Mouse (Mus musculus): ENCODE data around the gene Rab3b. TPM values are rescaled to one million over a fixed set of nuclear protein-coding genes. Genes with fewer than 3 reads are reported as not detected.
A peak's percentile ranks its signal among the peaks of the same experiment; 100 is the strongest.

Rab3b gene
- polyA plus RNA-seq, 1 experiment from 2014 or later = 11.7 TPM

DNA sequence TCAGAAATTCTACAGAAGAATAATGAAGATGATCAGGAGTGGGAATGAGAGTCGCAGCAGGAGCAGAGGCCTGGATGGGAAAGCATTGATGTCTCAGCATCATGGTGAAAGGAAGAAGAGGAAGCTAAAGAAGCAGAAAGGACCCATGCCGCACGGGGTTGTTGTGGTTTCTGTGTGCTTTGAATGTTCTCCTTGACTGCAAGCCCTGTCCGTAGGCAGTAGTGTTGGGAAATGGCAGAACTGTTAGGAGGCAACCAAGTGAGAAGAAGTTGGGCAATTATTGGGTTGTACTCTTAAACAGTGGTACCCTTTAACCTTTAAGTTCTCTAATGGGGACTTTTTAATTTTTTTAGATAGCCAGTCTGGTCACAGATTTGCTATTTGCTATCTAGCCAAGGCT, 56.0 kb downstream of the Rab3b start:
- no peak overlapping the region for H3K9ac ChIP-seq
- H3K36me3 ChIP-seq = no peaks in the 10 kb centered on the region
- no peaks in the 10 kb centered on the region for H3K27me3 ChIP-seq (replicated peaks)
- H3K4me3 ChIP-seq (replicated peaks) = no peak overlapping the region
- H3K4me2 ChIP-seq (replicated peaks) = no peak overlapping the region
- H3K9me3 ChIP-seq = no peaks in the 10 kb centered on the region
- H3K27ac ChIP-seq = no peak overlapping the region
- 89% methylated on average over 4 of the region's 4 CpGs for WGBS
- ATAC-seq = no peak
- H3K4me1 ChIP-seq (replicated peaks) = no peaks in the 10 kb centered on the region

DNA sequence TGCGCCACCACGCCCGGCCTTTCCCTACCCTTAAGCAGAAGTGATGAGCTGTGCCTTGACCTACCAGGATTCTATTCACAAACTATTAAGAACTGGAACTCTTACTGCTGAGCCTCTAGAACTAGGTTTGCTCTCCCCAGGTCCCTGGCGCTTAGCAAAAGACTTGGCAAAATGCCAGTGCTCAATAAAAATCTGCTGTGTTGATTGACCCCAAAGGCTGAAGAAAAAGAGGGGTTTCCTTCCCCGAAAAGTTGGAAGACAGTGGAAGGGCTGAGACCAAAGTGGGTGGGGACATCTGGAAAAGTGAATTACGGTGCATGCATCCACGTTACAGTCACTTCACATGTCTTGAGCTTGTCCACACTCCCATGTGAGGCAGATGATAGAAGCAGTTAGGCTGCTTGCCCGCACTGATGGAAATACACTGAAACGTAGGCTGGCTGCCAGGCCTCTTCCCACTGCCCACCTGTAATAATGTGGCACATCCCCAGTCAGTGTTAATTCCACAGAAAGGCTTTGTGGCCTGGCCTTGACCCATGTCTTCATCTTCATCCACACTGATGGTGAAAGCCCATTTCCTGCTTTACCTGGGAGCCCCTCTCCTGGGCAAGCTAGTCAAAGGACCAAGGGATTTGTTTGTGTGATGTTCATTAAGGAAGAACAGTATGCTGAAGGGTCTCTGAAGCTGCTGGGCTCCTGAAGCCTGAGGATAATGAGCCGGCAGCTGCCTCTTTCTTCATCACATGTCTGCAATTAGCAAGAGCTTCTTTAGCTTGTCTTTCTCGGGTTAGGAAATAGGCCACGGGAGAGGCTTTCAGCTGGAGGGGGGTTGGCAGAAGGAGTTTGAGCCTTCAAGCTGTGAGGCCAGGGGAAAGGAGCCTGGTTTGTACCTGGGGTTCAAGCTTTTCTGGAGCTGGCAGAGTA, 59.2 kb downstream of the Rab3b start:
- H3K4me1 ChIP-seq (replicated peaks) = no peaks in the 10 kb centered on the region
- H3K27me3 ChIP-seq (replicated peaks) = no peaks in the 10 kb centered on the region
- H3K36me3 ChIP-seq = no peaks in the 10 kb centered on the region
- H3K9me3 ChIP-seq = no peaks in the 10 kb centered on the region
- H3K9ac ChIP-seq = no peak overlapping the region
- no peak overlapping the region for H3K27ac ChIP-seq
- no peak for ATAC-seq
- no peak overlapping the region for H3K4me3 ChIP-seq (replicated peaks)
- 70% methylated on average over 12 of the region's 12 CpGs for WGBS
- no peak overlapping the region for H3K4me2 ChIP-seq (replicated peaks)

DNA sequence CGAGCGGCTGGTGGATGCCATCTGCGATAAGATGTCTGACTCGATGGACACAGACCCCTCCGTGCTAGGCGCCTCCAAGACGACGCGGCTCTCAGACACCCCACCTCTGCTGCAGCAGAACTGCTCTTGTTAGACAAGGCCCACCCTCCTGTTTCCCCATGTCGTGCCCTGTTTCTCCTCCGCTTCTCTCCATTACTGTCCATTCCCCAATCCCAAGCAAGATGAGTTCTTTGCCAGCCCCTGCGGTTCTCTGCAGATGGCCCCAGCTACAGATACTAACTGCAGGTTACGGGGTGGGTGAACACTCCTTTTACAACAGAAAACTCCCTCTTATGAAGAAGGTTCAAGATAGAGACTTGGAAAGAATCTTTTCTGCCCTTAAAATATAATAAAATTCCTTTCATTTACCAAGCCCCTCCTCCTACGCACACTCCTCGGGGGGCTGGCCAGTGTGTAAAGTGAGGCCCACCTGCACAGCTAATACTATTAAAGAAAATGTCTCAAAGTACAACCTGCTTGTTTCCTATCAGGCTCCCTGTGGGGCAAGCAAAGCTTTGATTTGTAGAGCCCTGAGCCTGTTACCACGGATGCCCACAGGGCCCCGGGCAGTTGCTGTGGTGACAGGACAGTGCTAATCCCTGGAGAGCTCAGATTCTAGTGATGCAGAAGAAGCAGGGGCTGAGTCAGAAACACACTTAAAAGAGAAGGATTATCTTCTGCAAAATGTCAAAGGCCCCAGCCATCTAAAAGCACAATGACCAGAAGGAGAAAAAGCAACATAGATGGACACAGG, 62.0 kb downstream of the Rab3b start:
- H3K4me3 ChIP-seq (replicated peaks) = no peak overlapping the region
- no peak overlapping the region for H3K4me2 ChIP-seq (replicated peaks)
- no peaks in the 10 kb centered on the region for H3K4me1 ChIP-seq (replicated peaks)
- no peak for ATAC-seq
- 82% methylated on average over 17 of the region's 17 CpGs for WGBS
- no peak overlapping the region for H3K9ac ChIP-seq
- H3K27me3 ChIP-seq (replicated peaks) = no peaks in the 10 kb centered on the region
- no peaks in the 10 kb centered on the region for H3K9me3 ChIP-seq
- no peaks in the 10 kb centered on the region for H3K36me3 ChIP-seq
- no peak overlapping the region for H3K27ac ChIP-seq

DNA sequence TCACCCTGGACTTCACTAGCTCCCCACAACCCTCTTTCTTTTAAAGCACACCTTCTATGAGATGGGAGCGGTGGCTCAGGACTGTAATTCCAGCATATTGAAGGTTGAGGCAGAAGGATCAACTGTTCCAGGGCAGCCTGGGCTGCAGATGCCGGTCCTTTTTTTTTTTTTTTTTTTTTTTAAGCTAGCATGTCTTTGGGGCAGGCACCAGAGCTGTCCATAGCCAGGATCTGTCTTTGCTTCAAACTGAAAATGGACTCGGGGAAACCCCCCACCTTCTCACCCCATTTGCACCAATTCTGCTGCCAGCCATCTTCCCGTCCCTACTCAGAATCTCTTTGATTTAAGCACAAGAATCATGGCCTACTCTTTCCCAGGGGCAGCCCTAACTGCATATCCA, 63.3 kb downstream of the Rab3b start:
- Histone ChIP-seq H3K4me3 (replicated peaks) (no peak overlapping the region), H3K4me2 (replicated peaks) (no peak overlapping the region), H3K9me3 (no peaks in the 10 kb centered on the region), H3K4me1 (replicated peaks) (no peaks in the 10 kb centered on the region), H3K27ac (no peak overlapping the region), H3K36me3 (no peaks in the 10 kb centered on the region), H3K27me3 (replicated peaks) (no peaks in the 10 kb centered on the region), H3K9ac (no peak overlapping the region)
- ATAC-seq = no peak
- WGBS = 81% methylated on average over 4 of the region's 4 CpGs

DNA sequence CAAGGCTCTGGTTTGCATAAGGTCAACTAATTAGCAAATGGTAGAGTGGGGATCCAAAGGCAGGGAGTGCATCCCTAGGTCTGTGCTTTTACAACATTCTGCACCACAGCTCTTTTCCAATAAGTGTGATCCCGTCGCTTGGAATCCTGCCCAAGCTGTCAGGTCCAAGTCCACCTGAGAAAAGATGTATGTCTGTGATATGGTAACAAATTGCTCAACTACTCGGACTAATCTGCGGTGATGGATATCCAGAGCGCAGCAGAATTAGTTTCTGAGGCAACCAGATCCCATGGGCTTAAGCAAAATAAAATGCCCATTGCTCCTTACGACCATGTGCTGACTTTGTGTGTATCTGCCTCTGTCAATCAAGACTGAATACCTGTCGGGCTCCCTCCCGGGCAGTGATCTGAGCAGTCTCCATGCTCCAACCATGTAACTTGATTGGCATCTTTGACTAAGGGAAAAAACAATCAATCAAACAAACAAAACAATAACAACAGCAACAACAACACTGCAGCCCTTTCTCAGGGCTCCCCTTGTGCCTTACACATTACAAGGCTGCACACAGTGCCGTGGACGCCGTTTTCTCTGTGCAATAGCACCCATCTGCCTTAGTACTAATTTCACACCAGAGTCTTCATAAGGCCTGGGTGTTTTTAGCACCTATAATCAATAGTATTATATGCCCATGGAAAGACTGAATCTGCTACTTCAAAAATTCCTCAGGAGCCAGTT, 64.3 kb downstream of the Rab3b start:
- no peak overlapping the region for H3K4me2 ChIP-seq (replicated peaks)
- no peaks in the 10 kb centered on the region for H3K4me1 ChIP-seq (replicated peaks)
- no peaks in the 10 kb centered on the region for H3K36me3 ChIP-seq
- no peak overlapping the region for H3K9ac ChIP-seq
- H3K27me3 ChIP-seq (replicated peaks) = no peaks in the 10 kb centered on the region
- 74% methylated on average over 11 of the region's 11 CpGs for WGBS
- no peaks in the 10 kb centered on the region for H3K9me3 ChIP-seq
- H3K4me3 ChIP-seq (replicated peaks) = no peak overlapping the region
- no peak overlapping the region for H3K27ac ChIP-seq
- ATAC-seq = peak; percentile 31; the same call in 1 of the 2 replicates

DNA sequence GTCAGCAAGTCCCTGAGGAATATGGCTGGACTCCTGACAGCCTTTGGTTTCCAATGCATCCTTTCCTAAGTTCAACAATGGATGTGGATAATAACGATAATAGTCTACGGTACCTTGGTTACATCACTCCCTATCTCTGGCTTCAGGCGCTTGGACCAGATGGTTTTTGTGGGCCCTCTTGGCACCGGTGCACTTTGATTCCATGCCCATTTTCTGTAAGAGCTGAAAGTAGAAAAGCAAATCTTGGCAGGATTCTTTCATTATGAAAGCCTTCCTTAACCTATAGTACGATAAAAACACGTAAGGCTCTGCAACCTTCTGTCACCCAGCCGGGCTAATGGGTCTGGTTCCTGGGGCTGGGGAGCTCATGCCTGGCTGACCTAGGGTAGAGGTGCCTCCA, 70.3 kb downstream of the Rab3b start:
- Histone ChIP-seq H3K9ac (no peak overlapping the region), H3K36me3 (no peaks in the 10 kb centered on the region), H3K4me1 (replicated peaks) (no peaks in the 10 kb centered on the region), H3K27ac (no peak overlapping the region), H3K27me3 (replicated peaks) (0 out of 2 replicates have a peak, but pooled peaks cover 2% of the 10 kb centered on the region), H3K4me2 (replicated peaks) (no peak overlapping the region), H3K9me3 (no peaks in the 10 kb centered on the region), H3K4me3 (replicated peaks) (no peak overlapping the region)
- WGBS = 89% methylated on average over 7 of the region's 7 CpGs
- ATAC-seq = no peak

DNA sequence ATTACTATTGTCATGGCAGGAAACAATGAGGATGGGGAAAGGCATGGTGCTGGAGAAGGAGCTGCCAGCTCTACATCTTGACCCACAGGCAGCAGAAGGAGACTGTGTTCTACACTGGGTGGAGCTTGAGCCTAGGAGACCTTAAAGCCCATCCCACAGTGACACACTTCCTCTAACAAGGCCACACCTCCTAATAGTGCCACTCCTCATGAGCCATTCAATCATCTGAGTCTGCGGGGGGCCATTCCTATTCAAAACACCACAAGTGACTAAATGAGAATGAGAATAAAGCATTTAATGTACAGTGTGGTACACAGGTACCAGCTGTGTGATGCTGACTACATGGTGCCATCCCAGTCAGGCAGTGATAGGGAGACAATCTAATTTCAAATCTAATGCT, 71.3 kb downstream of the Rab3b start:
- Histone ChIP-seq H3K4me2 (replicated peaks) (no peak overlapping the region), H3K27me3 (replicated peaks) (0 out of 2 replicates have a peak, but pooled peaks cover 2% of the 10 kb centered on the region), H3K4me3 (replicated peaks) (no peak overlapping the region), H3K36me3 (no peaks in the 10 kb centered on the region), H3K9me3 (no peaks in the 10 kb centered on the region), H3K4me1 (replicated peaks) (no peaks in the 10 kb centered on the region), H3K9ac (no peak overlapping the region), H3K27ac (no peak overlapping the region)
- 90% methylated on average over 1 of the region's 1 CpGs for WGBS
- ATAC-seq = no peak

DNA sequence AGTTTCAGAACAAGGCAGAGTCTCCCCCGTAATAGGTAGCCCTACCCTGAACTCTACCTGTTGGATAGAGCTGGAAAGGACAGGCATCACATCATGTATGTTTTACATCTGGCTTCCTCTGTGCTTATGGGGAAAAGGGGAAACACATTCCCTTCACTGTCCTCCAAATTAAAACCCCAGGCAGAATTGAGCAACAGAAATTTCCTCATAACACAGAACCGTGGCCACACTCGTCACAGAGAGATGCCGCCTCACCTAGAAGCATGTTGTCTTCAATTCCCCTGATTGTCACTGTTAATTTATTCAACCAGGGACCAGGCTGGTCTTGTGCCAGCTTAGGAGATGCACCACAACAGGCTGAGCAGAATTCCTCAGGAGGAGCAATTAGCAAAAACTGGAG, 72.8 kb downstream of the Rab3b start:
- no peak overlapping the region for H3K9ac ChIP-seq
- 87% methylated on average over 4 of the region's 4 CpGs for WGBS
- H3K27ac ChIP-seq = no peak overlapping the region
- H3K9me3 ChIP-seq = no peaks in the 10 kb centered on the region
- H3K4me2 ChIP-seq (replicated peaks) = no peak overlapping the region
- H3K4me3 ChIP-seq (replicated peaks) = no peak overlapping the region
- ATAC-seq = no peak
- H3K27me3 ChIP-seq (replicated peaks) = 0 out of 2 replicates have a peak, but pooled peaks cover 2% of the 10 kb centered on the region
- H3K4me1 ChIP-seq (replicated peaks) = no peaks in the 10 kb centered on the region
- no peaks in the 10 kb centered on the region for H3K36me3 ChIP-seq

DNA sequence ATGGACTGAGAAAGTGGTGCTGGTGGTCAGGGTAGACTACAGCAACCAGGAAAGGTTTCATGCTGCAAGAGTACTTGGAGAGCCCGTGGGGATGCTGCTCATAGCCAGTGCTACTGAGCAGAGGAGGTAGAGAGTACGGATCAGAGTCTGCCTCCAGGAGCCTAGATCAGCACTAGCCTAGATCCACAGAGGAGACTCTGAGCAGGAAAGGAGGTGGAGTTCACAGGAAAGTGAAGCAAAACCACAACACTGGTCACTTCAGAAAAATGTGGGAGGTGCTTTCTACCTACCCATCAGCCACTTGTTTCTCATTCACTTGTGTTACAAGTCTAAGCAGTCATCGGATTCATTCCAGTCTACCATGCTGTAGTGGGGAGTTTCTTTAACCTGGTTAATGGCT, 80.8 kb downstream of the Rab3b start:
- Histone ChIP-seq H3K27ac (no peak overlapping the region), H3K36me3 (no peaks in the 10 kb centered on the region), H3K9ac (no peak overlapping the region), H3K4me3 (replicated peaks) (no peak overlapping the region), H3K4me2 (replicated peaks) (no peak overlapping the region), H3K27me3 (replicated peaks) (no peaks in the 10 kb centered on the region), H3K9me3 (no peaks in the 10 kb centered on the region), H3K4me1 (replicated peaks) (no peaks in the 10 kb centered on the region)
- no peak for ATAC-seq
- 89% methylated on average over 3 of the region's 3 CpGs for WGBS

DNA sequence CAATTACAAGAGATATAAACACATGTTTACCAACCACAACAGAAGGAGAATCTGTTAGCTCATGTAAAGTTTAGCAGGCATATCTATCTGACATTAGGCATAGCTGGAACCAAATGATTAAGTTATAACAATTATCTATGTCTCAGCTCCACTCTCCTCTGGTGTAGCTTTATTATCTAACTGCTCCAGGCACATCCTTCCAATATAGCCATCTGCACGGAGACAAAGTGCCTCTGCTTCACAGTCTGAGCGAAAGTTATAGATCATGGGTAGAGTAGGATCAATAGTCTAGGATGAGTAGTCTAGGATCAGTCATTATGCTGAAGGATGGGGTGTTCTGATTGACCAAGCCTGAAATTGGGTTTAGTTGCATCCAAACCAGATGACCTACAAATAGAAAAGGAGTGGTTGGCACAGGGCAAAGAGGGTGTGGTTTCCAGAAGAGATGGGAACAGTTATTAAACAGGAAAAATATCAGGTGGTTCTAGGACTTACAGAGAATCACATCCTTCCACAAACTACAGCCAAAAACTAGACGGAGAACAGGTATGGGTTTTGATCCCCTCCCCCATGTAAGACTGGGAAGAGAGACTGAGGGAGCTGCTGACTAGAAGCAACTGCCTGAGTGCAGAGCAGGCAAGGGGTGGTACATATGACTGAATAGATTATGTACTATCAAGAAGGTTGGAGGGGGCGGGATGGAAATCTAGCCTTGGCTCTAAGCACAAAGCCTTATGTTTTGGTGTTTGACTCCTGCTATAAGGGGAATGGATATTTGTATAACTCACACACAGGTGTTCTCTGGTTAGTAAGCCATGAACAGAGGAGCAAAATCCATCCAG, 82.0 kb downstream of the Rab3b start:
- Histone ChIP-seq H3K4me2 (replicated peaks) (no peak overlapping the region), H3K4me3 (replicated peaks) (no peak overlapping the region), H3K27ac (no peak overlapping the region), H3K9me3 (no peaks in the 10 kb centered on the region), H3K27me3 (replicated peaks) (no peaks in the 10 kb centered on the region), H3K4me1 (replicated peaks) (no peaks in the 10 kb centered on the region), H3K36me3 (no peaks in the 10 kb centered on the region), H3K9ac (no peak overlapping the region)
- ATAC-seq = peak; percentile 56; the same call in 1 of the 2 replicates
- WGBS = 79% methylated on average over 4 of the region's 4 CpGs

DNA sequence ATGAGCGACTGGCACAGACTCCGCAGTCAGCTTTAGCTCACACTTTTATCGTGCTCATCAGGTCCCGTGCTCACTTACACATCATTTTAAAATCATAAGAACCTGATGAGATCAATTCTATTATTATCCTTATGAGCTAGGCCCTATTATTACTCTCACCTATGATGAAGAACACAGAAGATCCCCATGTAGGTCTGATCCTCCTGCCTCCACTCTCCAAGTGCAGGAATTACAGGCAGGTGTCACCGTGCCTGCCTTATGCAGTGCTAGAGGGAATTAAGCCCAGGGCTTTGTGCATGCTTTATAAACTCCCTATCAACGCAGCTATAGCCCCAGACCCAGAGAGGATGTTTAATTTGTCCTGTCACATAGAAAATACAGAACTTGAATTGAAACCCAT, 84.2 kb downstream of the Rab3b start:
- no peaks in the 10 kb centered on the region for H3K27me3 ChIP-seq (replicated peaks)
- H3K9me3 ChIP-seq = no peaks in the 10 kb centered on the region
- no peak overlapping the region for H3K27ac ChIP-seq
- WGBS = 85% methylated on average over 6 of the region's 6 CpGs
- H3K36me3 ChIP-seq = no peaks in the 10 kb centered on the region
- H3K4me3 ChIP-seq (replicated peaks) = no peak overlapping the region
- no peaks in the 10 kb centered on the region for H3K4me1 ChIP-seq (replicated peaks)
- no peak overlapping the region for H3K4me2 ChIP-seq (replicated peaks)
- H3K9ac ChIP-seq = no peak overlapping the region
- ATAC-seq = no peak

Measured in intestine, embryonic 15.5 days (tissue).